Mouse (Mus musculus): ENCODE results near the gene Leng9. TPM values are rescaled to one million over a fixed set of nuclear protein-coding genes. Genes with fewer than 3 reads are reported as not detected.

The Leng9 gene
- polyA plus RNA-seq, 1 experiment from 2014 or later = 3.9 TPM

DNA sequence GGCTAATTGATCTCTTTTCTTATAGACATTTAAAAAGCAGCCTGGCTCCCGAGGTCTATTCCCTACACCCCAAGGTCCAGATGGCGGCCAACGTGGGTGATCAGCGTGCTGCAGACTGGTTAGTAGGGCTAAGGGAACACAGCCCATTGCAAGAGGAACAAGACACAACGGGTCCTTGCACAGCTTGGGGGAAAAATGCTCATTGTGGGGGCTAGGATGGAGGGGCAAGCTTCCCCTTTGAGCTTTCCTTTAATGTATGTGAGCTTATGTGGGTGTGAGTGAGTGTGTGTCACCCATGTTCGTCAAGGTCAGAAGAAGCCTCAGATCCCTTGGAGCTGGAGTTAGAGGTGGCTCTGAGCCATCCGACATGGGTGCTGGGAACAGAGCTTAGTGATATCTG is 11.5 kb downstream of the Leng9 start:
- Histone ChIP-seq H3K4me3 (ENCODE audit: low read depth, low read length) (no peak overlapping the region), H3K4me2 (ENCODE audit: low read length) (peak overlapping the region; percentile 89; the same call in 1 of the 2 replicates), H3K9me3 (replicated peaks; ENCODE audit: control insufficient read depth, low read length) (no peaks in the 10 kb centered on the region), H3K27me3 (replicated peaks; ENCODE audit: control insufficient read depth, insufficient read depth, low read length) (no peaks in the 10 kb centered on the region), H3K36me3 (ENCODE audit: control insufficient read depth, insufficient read depth, low read length) (peaks cover 69% of the 10 kb centered on the region), H3K27ac (ENCODE audit: low read depth, low read length) (no peak overlapping the region), H3K9ac (ENCODE audit: low read length) (no peak overlapping the region), H3K4me1 (ENCODE audit: control insufficient read depth, insufficient read depth, low read length) (peaks cover 8% of the 10 kb centered on the region)
- no peak for DNase-seq (ENCODE audit: low spot score)
- ATAC-seq = no peak
- 93% methylated on average over 7 of the region's 7 CpGs for WGBS

DNA sequence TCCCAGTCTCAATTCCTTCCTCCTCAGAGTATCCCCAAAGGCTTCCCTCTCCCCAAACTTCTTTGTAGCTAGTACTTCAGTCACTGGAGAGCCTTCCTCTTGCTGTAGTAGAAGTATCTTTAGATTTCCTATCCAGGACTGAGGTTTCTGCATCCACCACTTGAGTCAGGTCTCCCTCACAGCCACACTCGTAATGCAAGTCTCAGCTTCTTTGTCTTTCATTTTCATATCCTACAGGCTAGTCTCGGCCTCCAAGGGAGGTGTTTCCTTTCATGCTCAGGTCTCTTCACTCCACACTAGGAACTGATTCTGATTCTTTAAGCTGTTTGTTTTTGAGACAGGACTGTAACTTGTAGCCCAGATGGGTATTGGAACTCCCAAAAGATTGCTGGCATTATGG is 12.0 kb downstream of the Leng9 start:
- no peak for ATAC-seq
- no peaks in the 10 kb centered on the region for H3K27me3 ChIP-seq (replicated peaks; ENCODE audit: control insufficient read depth, insufficient read depth, low read length)
- peaks cover 69% of the 10 kb centered on the region for H3K36me3 ChIP-seq (ENCODE audit: control insufficient read depth, insufficient read depth, low read length)
- peak overlapping the region; percentile 79 for H3K9ac ChIP-seq (ENCODE audit: low read length)
- H3K27ac ChIP-seq (ENCODE audit: low read depth, low read length) = no peak overlapping the region
- H3K9me3 ChIP-seq (replicated peaks; ENCODE audit: control insufficient read depth, low read length) = no peaks in the 10 kb centered on the region
- H3K4me3 ChIP-seq (ENCODE audit: low read depth, low read length) = peak overlapping the region; percentile 77
- peak overlapping the region; percentile 89 for H3K4me2 ChIP-seq (ENCODE audit: low read length)
- DNase-seq (ENCODE audit: low spot score) = no peak
- H3K4me1 ChIP-seq (ENCODE audit: control insufficient read depth, insufficient read depth, low read length) = peaks cover 8% of the 10 kb centered on the region
- 76% methylated on average over 2 of the region's 2 CpGs for WGBS

DNA sequence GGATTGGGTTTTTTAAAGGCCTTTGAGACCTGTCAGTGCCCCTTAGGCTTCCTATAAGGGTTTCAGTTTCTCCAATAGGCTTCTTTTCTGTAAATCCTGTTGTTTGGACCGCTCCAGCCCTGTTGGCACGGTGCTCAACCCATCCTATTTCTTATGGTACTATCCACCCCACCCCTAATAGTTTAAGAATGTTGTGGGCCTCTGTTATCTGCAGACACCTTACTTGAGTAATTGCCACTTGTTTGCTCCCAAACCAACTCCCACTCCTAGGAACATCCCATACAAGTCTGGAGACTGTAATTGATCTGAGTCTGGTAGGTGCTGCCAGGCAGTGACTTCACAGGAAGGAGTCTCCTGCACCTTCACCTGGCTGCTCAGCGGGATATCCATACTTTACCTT is 12.4 kb downstream of the Leng9 start:
- H3K4me2 ChIP-seq (ENCODE audit: low read length) = peak overlapping the region; percentile 89
- H3K4me3 ChIP-seq (ENCODE audit: low read depth, low read length) = peak overlapping the region; percentile 77
- WGBS = 46% methylated on average over 3 of the region's 3 CpGs
- DNase-seq (ENCODE audit: low spot score) = no peak
- no peaks in the 10 kb centered on the region for H3K9me3 ChIP-seq (replicated peaks; ENCODE audit: control insufficient read depth, low read length)
- H3K4me1 ChIP-seq (ENCODE audit: control insufficient read depth, insufficient read depth, low read length) = peaks cover 8% of the 10 kb centered on the region
- peak overlapping the region; percentile 96; the same call in 1 of the 2 replicates for H3K27ac ChIP-seq (ENCODE audit: low read depth, low read length)
- peaks cover 69% of the 10 kb centered on the region for H3K36me3 ChIP-seq (ENCODE audit: control insufficient read depth, insufficient read depth, low read length)
- ATAC-seq = no peak
- peak overlapping the region; percentile 79 for H3K9ac ChIP-seq (ENCODE audit: low read length)
- H3K27me3 ChIP-seq (replicated peaks; ENCODE audit: control insufficient read depth, insufficient read depth, low read length) = no peaks in the 10 kb centered on the region

DNA sequence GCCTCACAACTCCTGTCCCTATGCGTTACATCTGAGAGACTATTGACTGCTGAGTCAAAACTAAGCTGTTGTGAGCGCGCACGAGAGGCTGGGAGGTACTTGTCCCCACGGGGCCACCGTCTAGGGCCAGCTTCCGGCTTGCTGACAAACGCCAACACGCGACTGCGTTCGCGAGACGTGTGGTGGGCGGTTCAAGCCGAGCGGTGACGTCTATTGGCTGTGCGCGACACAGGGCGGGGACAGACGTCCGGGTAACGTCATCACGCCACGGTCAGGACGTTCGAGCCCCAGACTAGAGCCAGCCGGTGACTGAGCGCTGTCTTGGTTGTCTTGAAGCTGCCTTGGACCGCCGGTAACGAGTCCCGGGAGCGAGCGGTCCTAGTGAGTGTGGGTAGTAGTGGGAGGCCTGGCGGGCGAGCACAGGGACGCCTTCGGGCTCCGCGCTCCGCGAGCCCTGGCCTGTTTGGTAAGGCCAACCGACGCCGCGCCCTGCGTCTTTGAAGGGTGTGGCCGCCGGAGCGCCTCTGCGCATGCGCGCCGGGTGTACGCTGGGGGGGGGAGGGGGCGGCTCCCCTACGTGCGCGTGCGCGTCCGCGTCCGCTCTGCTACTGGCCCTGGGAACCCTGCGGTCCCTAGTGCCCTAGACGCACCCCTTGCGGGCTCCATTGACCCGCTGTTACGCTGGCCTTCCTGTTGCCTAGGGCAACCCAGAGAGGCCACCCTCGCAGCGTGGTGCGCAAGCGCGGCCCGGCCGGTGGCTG is 13.2 kb downstream of the Leng9 start, which contains the start of gene Leng8:
Gene Leng8 (plus strand): TSS at position 269 of the 761 bp plus-strand sequence.
- DNase-seq (ENCODE audit: low spot score) (peak; percentile 99), ATAC-seq (peak; percentile 99)
- peak within 1 kb of the TSS; percentile 96 for H3K27ac ChIP-seq (ENCODE audit: low read depth, low read length)
- peak within 1 kb of the TSS; percentile 89 for H3K4me2 ChIP-seq (ENCODE audit: low read length)
- peaks cover 69% of the 10 kb centered on the region for H3K36me3 ChIP-seq (ENCODE audit: control insufficient read depth, insufficient read depth, low read length)
- H3K9me3 ChIP-seq (replicated peaks; ENCODE audit: control insufficient read depth, low read length) = no peaks in the 10 kb centered on the region
- peak within 1 kb of the TSS; percentile 79 for H3K9ac ChIP-seq (ENCODE audit: low read length)
- no peaks in the 10 kb centered on the region for H3K27me3 ChIP-seq (replicated peaks; ENCODE audit: control insufficient read depth, insufficient read depth, low read length)
- under 1% methylated on average over 65 of the region's 78 CpGs for WGBS
- peaks cover 8% of the 10 kb centered on the region for H3K4me1 ChIP-seq (ENCODE audit: control insufficient read depth, insufficient read depth, low read length)
- H3K4me3 ChIP-seq (ENCODE audit: low read depth, low read length) = peak within 1 kb of the TSS; percentile 77

DNA sequence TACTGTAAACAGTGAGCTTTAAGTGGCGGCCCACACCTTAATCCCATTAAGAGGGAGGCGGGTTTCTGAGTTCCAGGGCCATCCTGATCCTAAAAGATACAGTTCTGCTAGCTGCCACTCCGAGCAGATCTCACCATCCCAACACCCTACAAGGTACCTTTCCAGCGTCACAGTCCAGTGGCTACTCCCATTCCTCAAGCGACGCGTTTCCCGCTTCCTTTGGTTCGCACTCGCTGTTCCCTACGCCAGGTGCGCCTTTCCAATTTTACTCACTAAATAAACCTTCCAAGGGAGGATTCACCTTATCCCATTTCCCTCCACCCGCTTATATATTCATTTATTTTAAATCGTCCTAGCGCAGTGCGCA is 13.8 kb downstream of the Leng9 start:
- H3K9ac ChIP-seq (ENCODE audit: low read length) = peak overlapping the region; percentile 79
- DNase-seq (ENCODE audit: low spot score) = no peak
- H3K27ac ChIP-seq (ENCODE audit: low read depth, low read length) = peak overlapping the region; percentile 70; the same call in 1 of the 2 replicates
- H3K4me3 ChIP-seq (ENCODE audit: low read depth, low read length) = peak overlapping the region; percentile 77
- H3K36me3 ChIP-seq (ENCODE audit: control insufficient read depth, insufficient read depth, low read length) = peaks cover 67% of the 10 kb centered on the region
- peak; percentile 30 for ATAC-seq
- H3K4me2 ChIP-seq (ENCODE audit: low read length) = peak overlapping the region; percentile 89
- under 1% methylated on average over 16 of the region's 16 CpGs for WGBS
- H3K4me1 ChIP-seq (ENCODE audit: control insufficient read depth, insufficient read depth, low read length) = peaks cover 8% of the 10 kb centered on the region
- no peaks in the 10 kb centered on the region for H3K9me3 ChIP-seq (replicated peaks; ENCODE audit: control insufficient read depth, low read length)
- no peaks in the 10 kb centered on the region for H3K27me3 ChIP-seq (replicated peaks; ENCODE audit: control insufficient read depth, insufficient read depth, low read length)

DNA sequence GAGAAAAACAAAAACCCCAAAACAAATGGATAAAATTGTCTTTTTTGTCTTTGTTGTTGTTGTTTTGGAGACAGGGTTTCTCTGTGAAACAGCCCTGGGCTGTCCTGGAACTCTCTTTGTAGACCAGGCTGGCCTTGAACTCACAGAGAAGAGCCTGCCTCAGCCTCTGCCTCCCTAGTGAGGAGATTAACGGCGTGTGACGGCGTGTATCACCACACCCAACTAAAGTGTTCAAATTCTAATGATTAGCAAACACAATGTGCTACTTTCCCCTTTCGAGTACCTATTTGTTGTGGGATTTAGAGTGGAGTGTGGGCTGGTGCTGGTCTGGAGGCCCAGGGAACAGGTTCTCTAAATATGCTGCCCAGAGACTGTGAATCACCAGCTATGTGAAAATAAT is 15.3 kb downstream of the Leng9 start:
- H3K4me3 ChIP-seq (ENCODE audit: low read depth, low read length) = no peak overlapping the region
- ATAC-seq (no peak), DNase-seq (ENCODE audit: low spot score) (no peak)
- WGBS = 69% methylated on average over 5 of the region's 5 CpGs
- no peak overlapping the region for H3K4me2 ChIP-seq (ENCODE audit: low read length)
- peaks cover 60% of the 10 kb centered on the region for H3K36me3 ChIP-seq (ENCODE audit: control insufficient read depth, insufficient read depth, low read length)
- H3K9ac ChIP-seq (ENCODE audit: low read length) = no peak overlapping the region
- H3K27ac ChIP-seq (ENCODE audit: low read depth, low read length) = no peak overlapping the region
- no peaks in the 10 kb centered on the region for H3K9me3 ChIP-seq (replicated peaks; ENCODE audit: control insufficient read depth, low read length)
- peaks cover 13% of the 10 kb centered on the region for H3K4me1 ChIP-seq (ENCODE audit: control insufficient read depth, insufficient read depth, low read length)
- H3K27me3 ChIP-seq (replicated peaks; ENCODE audit: control insufficient read depth, insufficient read depth, low read length) = no peaks in the 10 kb centered on the region

DNA sequence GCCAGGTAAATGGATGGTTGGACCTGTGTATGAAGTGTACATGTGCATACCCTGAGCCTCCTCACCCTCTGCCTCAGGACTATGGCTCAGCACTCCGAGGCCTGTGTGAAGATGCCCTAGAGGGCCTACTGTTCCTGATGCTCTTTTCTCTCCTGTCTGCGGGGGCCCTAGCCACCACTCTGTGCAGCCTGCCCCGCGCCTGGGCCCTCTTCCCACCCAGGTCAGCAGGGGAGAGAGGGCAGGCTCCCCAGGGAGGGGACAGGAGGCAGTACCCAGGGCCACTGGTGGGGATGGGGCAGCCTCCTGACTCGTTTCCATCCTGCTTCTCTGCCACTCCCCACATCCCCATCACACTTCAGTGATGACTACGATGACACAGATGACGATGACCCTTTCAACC is 17.2 kb downstream of the Leng9 start:
- no peak overlapping the region for H3K4me3 ChIP-seq (ENCODE audit: low read depth, low read length)
- peaks cover 60% of the 10 kb centered on the region for H3K36me3 ChIP-seq (ENCODE audit: control insufficient read depth, insufficient read depth, low read length)
- no peak overlapping the region for H3K9ac ChIP-seq (ENCODE audit: low read length)
- DNase-seq (ENCODE audit: low spot score) (no peak), ATAC-seq (no peak)
- no peaks in the 10 kb centered on the region for H3K9me3 ChIP-seq (replicated peaks; ENCODE audit: control insufficient read depth, low read length)
- H3K4me2 ChIP-seq (ENCODE audit: low read length) = no peak overlapping the region
- H3K27ac ChIP-seq (ENCODE audit: low read depth, low read length) = no peak overlapping the region
- peaks cover 9% of the 10 kb centered on the region for H3K4me1 ChIP-seq (ENCODE audit: control insufficient read depth, insufficient read depth, low read length)
- WGBS = 77% methylated on average over 7 of the region's 7 CpGs
- H3K27me3 ChIP-seq (replicated peaks; ENCODE audit: control insufficient read depth, insufficient read depth, low read length) = no peaks in the 10 kb centered on the region

DNA sequence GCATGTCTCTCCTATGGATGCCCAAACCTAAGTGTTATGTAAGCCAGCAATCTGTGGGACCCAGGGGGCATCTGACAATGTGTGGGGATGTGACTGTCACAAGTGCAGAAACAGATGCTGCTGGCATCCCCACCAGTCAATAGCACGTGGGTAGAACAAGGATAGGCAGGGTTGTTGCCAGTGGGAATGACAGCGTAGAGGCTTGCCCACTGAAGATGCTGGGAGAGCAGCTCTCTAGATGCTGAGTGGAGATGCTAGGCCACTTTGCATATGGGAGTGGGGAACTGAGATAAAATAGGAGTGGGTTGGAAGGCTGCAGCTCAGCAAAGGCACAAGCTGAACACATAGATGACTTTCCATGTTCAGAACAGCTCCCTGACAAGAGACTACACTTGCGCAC is 17.6 kb downstream of the Leng9 start:
- Histone ChIP-seq H3K27me3 (replicated peaks; ENCODE audit: control insufficient read depth, insufficient read depth, low read length) (no peaks in the 10 kb centered on the region), H3K9me3 (replicated peaks; ENCODE audit: control insufficient read depth, low read length) (no peaks in the 10 kb centered on the region), H3K4me1 (ENCODE audit: control insufficient read depth, insufficient read depth, low read length) (peaks cover 5% of the 10 kb centered on the region), H3K36me3 (ENCODE audit: control insufficient read depth, insufficient read depth, low read length) (peaks cover 64% of the 10 kb centered on the region), H3K4me3 (ENCODE audit: low read depth, low read length) (no peak overlapping the region), H3K4me2 (ENCODE audit: low read length) (no peak overlapping the region), H3K9ac (ENCODE audit: low read length) (peak overlapping the region; percentile 35), H3K27ac (ENCODE audit: low read depth, low read length) (no peak overlapping the region)
- WGBS = 88% methylated on average over 3 of the region's 3 CpGs
- DNase-seq (ENCODE audit: low spot score) (no peak), ATAC-seq (no peak)

DNA sequence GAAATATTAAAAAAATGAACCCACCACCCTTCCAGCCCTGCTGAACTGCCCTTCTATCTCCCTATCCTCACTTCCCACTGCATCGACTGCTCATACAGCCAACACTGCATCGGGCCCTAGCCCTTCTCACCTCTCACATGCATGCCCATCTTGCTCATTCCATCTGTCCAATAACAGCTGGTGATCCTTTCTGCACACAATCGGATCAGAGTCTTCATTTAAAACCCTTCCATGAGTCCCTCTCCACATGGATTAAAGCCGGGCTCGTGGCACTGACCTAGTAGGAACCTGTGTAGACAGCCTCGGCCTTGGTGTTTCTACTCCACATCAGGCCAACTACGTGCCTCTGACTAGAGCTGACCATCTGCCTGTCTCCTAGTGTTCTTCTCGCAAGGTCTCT is 18.2 kb downstream of the Leng9 start:
- Histone ChIP-seq H3K27me3 (replicated peaks; ENCODE audit: control insufficient read depth, insufficient read depth, low read length) (no peaks in the 10 kb centered on the region), H3K4me2 (ENCODE audit: low read length) (no peak overlapping the region), H3K9ac (ENCODE audit: low read length) (peak overlapping the region; percentile 35; the same call in 1 of the 2 replicates), H3K36me3 (ENCODE audit: control insufficient read depth, insufficient read depth, low read length) (peaks cover 70% of the 10 kb centered on the region), H3K4me3 (ENCODE audit: low read depth, low read length) (no peak overlapping the region), H3K27ac (ENCODE audit: low read depth, low read length) (peak overlapping the region; percentile 45; the same call in 1 of the 2 replicates), H3K4me1 (ENCODE audit: control insufficient read depth, insufficient read depth, low read length) (peaks cover 5% of the 10 kb centered on the region; the same call in 1 of the 2 replicates), H3K9me3 (replicated peaks; ENCODE audit: control insufficient read depth, low read length) (no peaks in the 10 kb centered on the region)
- WGBS = 87% methylated on average over 8 of the region's 8 CpGs
- DNase-seq (ENCODE audit: low spot score) (no peak), ATAC-seq (no peak)
